Mouse (Mus musculus) forebrain, postnatal 0 days (tissue): Measurements from ENCODE around the gene Foxn3. TPM values are rescaled to one million over a fixed set of nuclear protein-coding genes. Genes with fewer than 3 reads are reported as not detected.

Source experiments
- ATAC-seq: fragments of 200-750 bp; cut with Nextera tagmentation; 2 replicates; pipeline ENCODE4 v1.8.0; 2017; ENCODE audit warnings: mild to moderate bottlenecking, moderate library complexity
- DNase-seq: peaks from one replicate; pipeline ENCODE4 v3.0.0-alpha.2; 2015
- H3K27ac ChIP-seq: fragments of 300-500 bp; sonication (generic); 2 replicates; pipeline ENCODE4 v1.5.1; 2014; ENCODE audit warnings: low read depth, mild to moderate bottlenecking, antibody characterized with exemption, low read length, moderate library complexity, mixed read lengths
- H3K27me3 ChIP-seq: fragments of 300-500 bp; sonication (generic); 2 replicates; pipeline ENCODE4 v1.6.1; 2014; ENCODE audit warnings: mild to moderate bottlenecking, low read length, mixed read lengths; ENCODE audit not compliant: insufficient read depth
- H3K36me3 ChIP-seq: fragments of 300-500 bp; sonication (generic); 2 replicates; pipeline ENCODE4 v1.6.1; 2014; ENCODE audit warnings: mild to moderate bottlenecking, moderate library complexity; ENCODE audit not compliant: insufficient read depth
- H3K4me1 ChIP-seq: fragments of 300-500 bp; sonication (generic); 2 replicates; pipeline ENCODE4 v1.6.1; 2014; ENCODE audit warnings: antibody characterized with exemption; ENCODE audit not compliant: insufficient read depth
- H3K4me2 ChIP-seq: fragments of 300-500 bp; sonication (generic); 2 replicates; pipeline ENCODE4 v1.6.1; 2014; ENCODE audit warnings: low read depth, mild to moderate bottlenecking, moderate library complexity
- H3K4me3 ChIP-seq: fragments of 300-500 bp; sonication (generic); 2 replicates; pipeline ENCODE4 v1.5.1; 2014; ENCODE audit warnings: low read depth, low read length, mixed read lengths
- H3K9ac ChIP-seq: fragments of 300-500 bp; sonication (generic); 2 replicates; pipeline ENCODE4 v1.6.1; 2014; ENCODE audit warnings: mild to moderate bottlenecking
- H3K9me3 ChIP-seq: fragments of 300-500 bp; sonication (generic); 2 replicates; pipeline ENCODE4 v1.6.1; 2016; ENCODE audit warnings: low read length
- CTCF ChIP-seq: sonication (generic); IDR thresholded peaks from 2 replicates; pipeline ENCODE4 v1.5.1; 2016; ENCODE audit warnings: antibody characterized with exemption, control low read depth, low read depth
- WGBS: fragments of 180-500 bp; shearing (Covaris S2); extraction: QIAGEN DNeasy Blood & Tissue Kit; methylation state at CpG from one replicate; pipeline ENCODE4 v1.1.7; 2014; 5-methylcytosine and 5-hydroxymethylcytosine counted together
- polyA plus RNA-seq: library from polyadenylated mRNA; unstranded; fragments of >200 nt; fragmentation: Nextera tagmentation; extraction: Ambion mirVana; gene quantifications from 2 replicates; pipeline ENCODE4 v1.2.1, GENCODE M21; 2015
- total RNA-seq: library from RNA; depleted of rRNA; stranded (reverse); fragments of >200 nt; gene quantifications from 2 replicates; pipeline ENCODE4 v1.2.3, GENCODE M21; 2014

Gene Foxn3
- total and polyA plus RNA-seq, 2 experiments from 2014 or later, result 32.8 to 61.3 TPM

DNA sequence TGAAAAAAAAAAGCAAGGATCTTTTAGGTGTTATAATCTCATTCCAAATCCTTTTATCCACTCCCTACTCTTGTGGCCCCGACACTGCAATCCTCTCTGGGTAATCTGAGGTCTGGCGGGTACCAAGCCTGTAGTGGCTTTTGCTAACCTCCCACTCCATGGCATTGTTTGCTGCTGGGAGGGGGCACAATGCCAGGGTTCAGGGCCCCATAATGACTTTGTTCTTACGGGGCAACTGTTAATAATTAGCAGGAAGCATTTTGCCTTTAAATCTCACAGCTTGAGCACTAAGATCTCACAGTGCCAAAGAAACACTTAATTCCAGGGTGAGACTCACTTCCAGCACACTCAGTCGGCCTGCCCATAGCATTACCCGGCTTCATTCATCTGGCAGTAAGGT is 244.2 kb downstream of the Foxn3 start:
- H3K27ac ChIP-seq, result no peak overlapping the region
- ATAC-seq, result no peak

DNA sequence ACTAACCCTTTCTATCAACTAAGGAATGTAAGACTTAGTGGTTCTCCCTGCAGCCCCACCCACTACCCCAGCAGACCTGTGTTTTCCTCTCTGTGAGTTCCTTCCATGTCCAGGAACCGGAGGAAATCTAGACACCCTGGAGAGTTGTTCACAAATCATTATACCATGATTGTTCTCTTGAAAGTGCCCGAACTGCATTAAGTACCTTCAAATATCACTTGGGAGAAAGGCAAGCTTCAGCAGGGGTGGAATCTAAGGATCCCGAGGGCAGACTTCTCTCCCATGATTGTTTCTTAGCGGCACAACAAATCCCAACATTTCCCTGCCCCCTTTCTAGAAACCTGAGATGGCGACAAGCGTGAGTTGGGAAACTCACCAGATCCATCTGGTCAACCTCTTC is 247.5 kb downstream of the Foxn3 start:
- H3K27me3 ChIP-seq, result no peaks in the 10 kb centered on the region
- no peak overlapping the region for H3K9ac ChIP-seq
- 0 out of 2 replicates have a peak, but pooled peaks cover 6% of the 10 kb centered on the region for H3K9me3 ChIP-seq
- H3K4me2 ChIP-seq, result no peak overlapping the region
- no peaks in the 10 kb centered on the region for H3K36me3 ChIP-seq
- no peak for TF ChIP-seq CTCF
- WGBS, result 92% methylated on average over 6 of the region's 6 CpGs
- no peak for DNase-seq
- H3K27ac ChIP-seq, result no peak overlapping the region
- no peak overlapping the region for H3K4me3 ChIP-seq
- peaks cover 8% of the 10 kb centered on the region; the same call in 1 of the 2 replicates for H3K4me1 ChIP-seq
- ATAC-seq, result no peak

More for the DNA sequence above, 244.2 kb downstream of the Foxn3 start:
- WGBS, result 42% methylated on average over 5 of the region's 5 CpGs
- peaks cover 8% of the 10 kb centered on the region; the same call in 1 of the 2 replicates for H3K4me1 ChIP-seq
- H3K9ac ChIP-seq, result no peak overlapping the region
- H3K36me3 ChIP-seq, result no peaks in the 10 kb centered on the region
- H3K9me3 ChIP-seq, result 0 out of 2 replicates have a peak, but pooled peaks cover 6% of the 10 kb centered on the region
- no peaks in the 10 kb centered on the region for H3K27me3 ChIP-seq
- H3K4me3 ChIP-seq, result no peak overlapping the region
- DNase-seq, result no peak
- H3K4me2 ChIP-seq, result no peak overlapping the region
- TF ChIP-seq CTCF, result no peak

GRCm38 (mm10) chr12:99314817-99315216 is 248.6 kb downstream of the Foxn3 start:
- DNase-seq, result no peak
- H3K4me2 ChIP-seq, result no peak overlapping the region
- H3K27me3 ChIP-seq, result no peaks in the 10 kb centered on the region
- 0 out of 2 replicates have a peak, but pooled peaks cover 6% of the 10 kb centered on the region for H3K9me3 ChIP-seq
- WGBS, result 91% methylated on average over 5 of the region's 5 CpGs
- no peak overlapping the region for H3K27ac ChIP-seq
- no peak overlapping the region for H3K9ac ChIP-seq
- H3K4me1 ChIP-seq, result no peaks in the 10 kb centered on the region
- TF ChIP-seq CTCF, result no peak
- no peaks in the 10 kb centered on the region for H3K36me3 ChIP-seq
- no peak overlapping the region for H3K4me3 ChIP-seq
- ATAC-seq, result no peak

- no peak for ATAC-seq
- peaks cover 6% of the 10 kb centered on the region for H3K4me1 ChIP-seq
- H3K27ac ChIP-seq, result no peak overlapping the region
- no peaks in the 10 kb centered on the region for H3K36me3 ChIP-seq
- H3K9ac ChIP-seq, result no peak overlapping the region
- no peak overlapping the region for H3K4me3 ChIP-seq
- H3K27me3 ChIP-seq, result no peaks in the 10 kb centered on the region
- H3K4me2 ChIP-seq, result no peak overlapping the region
- no peak for DNase-seq
- TF ChIP-seq CTCF, result no peak
- 47% methylated on average over 3 of the region's 3 CpGs for WGBS
- H3K9me3 ChIP-seq, result 0 out of 2 replicates have a peak, but pooled peaks cover 2% of the 10 kb centered on the region
Measured at GRCm38 (mm10) chr12:99311303-99311702, 252.1 kb downstream of the Foxn3 start.

GRCm38 (mm10) chr12:99309937-99310336 is 253.4 kb downstream of the Foxn3 start:
- H3K36me3 ChIP-seq, result no peaks in the 10 kb centered on the region
- no peak overlapping the region for H3K9ac ChIP-seq
- H3K4me2 ChIP-seq, result no peak overlapping the region
- no peak for DNase-seq
- H3K27me3 ChIP-seq, result no peaks in the 10 kb centered on the region
- no peak for ATAC-seq
- 79% methylated on average over 5 of the region's 5 CpGs for WGBS
- no peak overlapping the region for H3K4me3 ChIP-seq
- H3K9me3 ChIP-seq, result no peaks in the 10 kb centered on the region
- peaks cover 18% of the 10 kb centered on the region for H3K4me1 ChIP-seq
- H3K27ac ChIP-seq, result no peak overlapping the region
- TF ChIP-seq CTCF, result no peak

- WGBS, result 60% methylated on average over 11 of the region's 11 CpGs
- peaks cover 26% of the 10 kb centered on the region for H3K4me1 ChIP-seq
- H3K4me2 ChIP-seq, result no peak overlapping the region
- TF ChIP-seq CTCF, result no peak
- no peaks in the 10 kb centered on the region for H3K36me3 ChIP-seq
- peak overlapping the region; percentile 54; the same call in 1 of the 2 replicates for H3K27ac ChIP-seq
- ATAC-seq (no peak), DNase-seq (no peak)
- H3K9ac ChIP-seq, result no peak overlapping the region
- no peaks in the 10 kb centered on the region for H3K27me3 ChIP-seq
- H3K9me3 ChIP-seq, result no peaks in the 10 kb centered on the region
- H3K4me3 ChIP-seq, result no peak overlapping the region
Measured at GRCm38 (mm10) chr12:99308541-99309089, 254.8 kb downstream of the Foxn3 start.

DNA sequence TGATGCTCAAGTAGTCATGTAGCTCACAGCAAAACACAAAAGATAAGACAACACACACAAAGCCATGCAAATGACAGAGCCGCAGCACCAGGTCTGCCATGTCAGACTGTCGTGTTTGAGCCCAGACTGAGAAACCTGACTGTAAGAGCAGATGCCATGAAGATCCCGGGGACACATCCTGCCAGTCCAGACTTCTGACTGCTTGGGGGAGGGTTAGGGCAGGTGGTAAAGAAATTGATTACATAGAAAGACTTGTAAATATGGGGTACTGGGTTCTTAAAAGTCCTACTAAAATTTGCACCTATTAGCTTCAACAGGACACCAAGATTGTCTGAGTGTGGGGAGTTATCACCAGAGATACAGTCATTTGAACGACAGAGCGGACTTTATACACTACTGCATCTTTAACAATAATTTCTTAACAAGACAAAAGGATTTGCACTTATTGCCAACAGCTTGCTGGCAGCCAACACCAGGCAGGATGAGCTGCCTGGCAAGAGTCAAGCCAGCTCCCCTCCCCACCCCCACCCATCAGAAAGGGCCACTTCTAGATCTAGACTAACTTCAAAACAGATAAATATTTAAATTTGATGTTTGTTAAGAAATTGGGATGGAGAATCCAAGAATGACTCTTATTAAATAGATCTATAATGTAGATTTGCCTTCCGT is 256.7 kb downstream of the Foxn3 start:
- Histone ChIP-seq H3K27me3 (no peaks in the 10 kb centered on the region), H3K9ac (peak overlapping the region; percentile 18; the same call in 1 of the 2 replicates), H3K4me3 (no peak overlapping the region), H3K4me1 (peaks cover 32% of the 10 kb centered on the region), H3K4me2 (no peak overlapping the region), H3K27ac (peak overlapping the region; percentile 51), H3K9me3 (no peaks in the 10 kb centered on the region), H3K36me3 (no peaks in the 10 kb centered on the region)
- peak; percentile 16; the same call in 1 of the 2 replicates for ATAC-seq
- 32% methylated on average over 6 of the region's 6 CpGs for WGBS
- TF ChIP-seq CTCF, result no peak
- DNase-seq, result no peak
